Mouse (Mus musculus): ENCODE measurements around the gene Mcm9.

Gene Mcm9

GRCm38 (mm10) chr10:53568531-53568930 is 61.7 kb downstream of the Mcm9 start:
- no peak for DNase-seq

GRCm38 (mm10) chr10:53565538-53565937 is 64.7 kb downstream of the Mcm9 start:
- DNase-seq, result peak; percentile 16

GRCm38 (mm10) chr10:53562001-53562400 is 68.2 kb downstream of the Mcm9 start:
- no peak for DNase-seq

- no peak for DNase-seq
Measured at GRCm38 (mm10) chr10:53537596-53537995, 92.6 kb downstream of the Mcm9 start.

GRCm38 (mm10) chr10:53532297-53532696 is 97.9 kb downstream of the Mcm9 start:
- peak; percentile 28 for DNase-seq

GRCm38 (mm10) chr10:53527838-53528773 is 102.1 kb downstream of the Mcm9 start:
- DNase-seq, result peak; percentile 61

GRCm38 (mm10) chr10:53527344-53527743 is 102.9 kb downstream of the Mcm9 start:
- DNase-seq, result no peak

GRCm38 (mm10) chr10:53526350-53526749 is 103.9 kb downstream of the Mcm9 start:
- no peak for DNase-seq

GRCm38 (mm10) chr10:53525265-53525976 is 104.8 kb downstream of the Mcm9 start:
- DNase-seq, result no peak

GRCm38 (mm10) chr10:53519068-53519954 is 110.9 kb downstream of the Mcm9 start:
- DNase-seq, result no peak

- no peak for DNase-seq
Measured at GRCm38 (mm10) chr10:53518599-53518913, 111.7 kb downstream of the Mcm9 start.

- no peak for DNase-seq
Measured at GRCm38 (mm10) chr10:53517770-53518598, 112.3 kb downstream of the Mcm9 start.

- no peak for DNase-seq
Measured at GRCm38 (mm10) chr10:53512491-53512890, 117.7 kb downstream of the Mcm9 start.

GRCm38 (mm10) chr10:53509158-53509773 is 121.0 kb downstream of the Mcm9 start:
- DNase-seq, result peak; percentile 64

GRCm38 (mm10) chr10:53508676-53509075 is 121.6 kb downstream of the Mcm9 start:
- DNase-seq, result no peak

- DNase-seq, result peak; percentile 45
Measured at GRCm38 (mm10) chr10:53505526-53505925, 124.7 kb downstream of the Mcm9 start.

GRCm38 (mm10) chr10:53505069-53505468 is 125.2 kb downstream of the Mcm9 start:
- DNase-seq, result no peak

- DNase-seq, result peak; percentile 57
Measured at GRCm38 (mm10) chr10:53502875-53503816, 127.1 kb downstream of the Mcm9 start.

- no peak for DNase-seq
Measured at GRCm38 (mm10) chr10:53502471-53502870, 127.8 kb downstream of the Mcm9 start.

- peak; percentile 22 for DNase-seq
Measured at GRCm38 (mm10) chr10:53499518-53499917, 130.7 kb downstream of the Mcm9 start.

Measured in layer of hippocampus, adult 9-11 months (tissue).